Mouse (Mus musculus): Measurements from ENCODE around the gene 4933430I17Rik. TPM values are rescaled to one million over a fixed set of nuclear protein-coding genes. Genes with fewer than 3 reads are reported as not detected.
"Not testable (repeated sequence)": the region's sequence is repeated elsewhere in the genome, so short reads cannot be mapped to it uniquely, and the experiment has no call there.

The 4933430I17Rik gene
- polyA plus RNA-seq, 1 experiment from 2014 or later, result 0.47 TPM

GRCm38 (mm10) chr4:62590878-62591277, 65.7 kb downstream of the 4933430I17Rik start:
- H3K4me1 ChIP-seq, result peaks cover 11% of the 10 kb centered on the region
- H3K27me3 ChIP-seq, result no peaks in the 10 kb centered on the region
- H3K4me2 ChIP-seq, result 0 out of 2 replicates have a peak overlapping the region, but pooled peaks have one; percentile 16
- 84% methylated on average over 1 of the region's 1 CpGs for WGBS
- H3K9me3 ChIP-seq (replicated peaks), result no peaks in the 10 kb centered on the region
- no peak overlapping the region for H3K9ac ChIP-seq
- H3K36me3 ChIP-seq, result no peaks in the 10 kb centered on the region
- no peak overlapping the region for H3K4me3 ChIP-seq (replicated peaks)
- ATAC-seq (replicated peaks; ENCODE audit: low FRiP score), result no peak
- H3K27ac ChIP-seq, result 0 out of 2 replicates have a peak overlapping the region, but pooled peaks have one; percentile 48

- Histone ChIP-seq H3K9ac (no peak overlapping the region), H3K27me3 (no peaks in the 10 kb centered on the region), H3K27ac (peak overlapping the region; percentile 68), H3K36me3 (no peaks in the 10 kb centered on the region), H3K4me3 (replicated peaks) (no peak overlapping the region), H3K4me2 (peak overlapping the region; percentile 16; the same call in 1 of the 2 replicates), H3K4me1 (peaks cover 11% of the 10 kb centered on the region), H3K9me3 (replicated peaks) (no peaks in the 10 kb centered on the region)
- 0 out of 2 replicates have a peak, but pooled peaks have one; percentile 36 for ATAC-seq (replicated peaks; ENCODE audit: low FRiP score)
- 14% methylated on average over 11 of the region's 11 CpGs for WGBS
Observed at GRCm38 (mm10) chr4:62591326-62591725, 66.2 kb downstream of the 4933430I17Rik start.

- not testable (repeated sequence) for H3K27ac ChIP-seq; ATAC-seq (replicated peaks; ENCODE audit: low FRiP score); H3K4me3 ChIP-seq (replicated peaks); H3K36me3 ChIP-seq; H3K9ac ChIP-seq; H3K4me2 ChIP-seq; H3K27me3 ChIP-seq; H3K9me3 ChIP-seq (replicated peaks)
- 92% methylated on average over 24 of the region's 24 CpGs for WGBS
- peaks cover 11% of the 10 kb centered on the region for H3K4me1 ChIP-seq
Observed at GRCm38 (mm10) chr4:62593546-62594240, 68.5 kb downstream of the 4933430I17Rik start.

- Histone ChIP-seq H3K36me3 (no peaks in the 10 kb centered on the region), H3K4me2 (no peak overlapping the region), H3K27me3 (no peaks in the 10 kb centered on the region), H3K9me3 (replicated peaks) (no peaks in the 10 kb centered on the region), H3K27ac (no peak overlapping the region), H3K4me3 (replicated peaks) (no peak overlapping the region), H3K9ac (no peak overlapping the region), H3K4me1 (peaks cover 11% of the 10 kb centered on the region)
- WGBS, result 85% methylated on average over 5 of the region's 5 CpGs
- ATAC-seq (replicated peaks; ENCODE audit: low FRiP score), result no peak
Observed at GRCm38 (mm10) chr4:62594442-62594841, 69.3 kb downstream of the 4933430I17Rik start.

GRCm38 (mm10) chr4:62596051-62596450, 70.9 kb downstream of the 4933430I17Rik start:
- no peaks in the 10 kb centered on the region for H3K36me3 ChIP-seq
- no peak overlapping the region for H3K4me2 ChIP-seq
- H3K27ac ChIP-seq, result no peak overlapping the region
- H3K27me3 ChIP-seq, result no peaks in the 10 kb centered on the region
- peaks cover 7% of the 10 kb centered on the region for H3K4me1 ChIP-seq
- ATAC-seq (replicated peaks; ENCODE audit: low FRiP score), result no peak
- no peak overlapping the region for H3K4me3 ChIP-seq (replicated peaks)
- 56% methylated on average over 5 of the region's 5 CpGs for WGBS
- no peak overlapping the region for H3K9ac ChIP-seq
- H3K9me3 ChIP-seq (replicated peaks), result 0 out of 2 replicates have a peak, but pooled peaks cover 2% of the 10 kb centered on the region

Other genes starting within 250 kb of the 4933430I17Rik start
- gene Fkbp15, start 164.8 kb upstream of the 4933430I17Rik start, polyA plus RNA-seq (2015; fragmentation: Nextera tagmentation; extraction: Ambion mirVana), result 24.3 and 24.7 TPM in 2 replicates
- gene Slc31a1, start 164.6 kb upstream of the 4933430I17Rik start, polyA plus RNA-seq (2015; fragmentation: Nextera tagmentation; extraction: Ambion mirVana), result 50.9 and 53.9 TPM in 2 replicates
- gene Cdc26, start 116.7 kb upstream of the 4933430I17Rik start, polyA plus RNA-seq (2015; fragmentation: Nextera tagmentation; extraction: Ambion mirVana), result 161 and 178 TPM in 2 replicates
- gene Prpf4, start 116.6 kb upstream of the 4933430I17Rik start, polyA plus RNA-seq (2015; fragmentation: Nextera tagmentation; extraction: Ambion mirVana), result 23.5 and 24.9 TPM in 2 replicates
- gene Rnf183, start 90.1 kb upstream of the 4933430I17Rik start, polyA plus RNA-seq (2015; fragmentation: Nextera tagmentation; extraction: Ambion mirVana), result 0.29 and 0.35 TPM in 2 replicates
- 11.8 and 13.6 TPM in 2 replicates for gene Wdr31, start 54.5 kb upstream of the 4933430I17Rik start, polyA plus RNA-seq (2015; fragmentation: Nextera tagmentation; extraction: Ambion mirVana)
- 19.5 and 21.3 TPM in 2 replicates for gene Bspry, start 45.3 kb upstream of the 4933430I17Rik start, polyA plus RNA-seq (2015; fragmentation: Nextera tagmentation; extraction: Ambion mirVana)
- gene Hdhd3, start 21.9 kb upstream of the 4933430I17Rik start, polyA plus RNA-seq (2015; fragmentation: Nextera tagmentation; extraction: Ambion mirVana), result 14.7 and 15.2 TPM in 2 replicates
- 97.3 and 106 TPM in 2 replicates for gene Alad, start 5.5 kb upstream of the 4933430I17Rik start, polyA plus RNA-seq (2015; fragmentation: Nextera tagmentation; extraction: Ambion mirVana)
- 94.0 and 100 TPM in 2 replicates for gene Pole3, start 301 bp upstream of the 4933430I17Rik start, polyA plus RNA-seq (2015; fragmentation: Nextera tagmentation; extraction: Ambion mirVana)
- 53.7 and 56.9 TPM in 2 replicates for gene Rgs3, start 34.5 kb downstream of the 4933430I17Rik start, polyA plus RNA-seq (2015; fragmentation: Nextera tagmentation; extraction: Ambion mirVana)

Measured in kidney, embryonic 15.5 days (tissue).